In the genomic region with DNA sequence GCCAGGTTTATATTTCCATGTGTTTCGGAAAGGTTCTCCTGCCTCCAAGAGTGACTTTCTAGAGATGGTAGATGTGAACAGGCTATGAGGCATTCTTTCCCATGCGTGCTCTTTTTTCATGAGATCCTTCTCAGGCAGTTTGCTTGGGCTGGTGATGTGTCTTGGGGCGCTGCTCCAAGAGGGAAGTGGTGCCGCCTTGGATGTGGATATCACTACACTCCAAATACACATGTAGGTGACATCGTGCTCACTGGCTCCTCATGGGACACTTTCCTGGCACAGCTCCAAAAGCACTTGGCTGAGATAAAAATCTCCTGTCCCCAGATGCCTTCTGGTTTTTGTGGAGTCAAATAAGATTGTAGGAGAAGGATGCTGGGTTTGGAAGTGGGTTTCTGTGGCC, we compare ENCODE assay signal across 8 mouse cellular contexts. TPM values are rescaled to one million over a fixed set of nuclear protein-coding genes. Genes with fewer than 3 reads are reported as not detected.
DNase-seq lines count a peak whose midpoint lies in the region; ATAC-seq and TF ChIP-seq lines count a peak whose summit lies in the region.

No protein-coding gene starts in this region.

- no peak overlapping the region; the same call in 1 of the 2 replicates for H3K27ac ChIP-seq in embryonic facial prominence, embryonic 14.5 days (replicated peaks; ENCODE audit: low read depth, low read length)
- no peak overlapping the region for H3K27ac ChIP-seq in embryonic facial prominence, embryonic 10.5 days (replicated peaks)
- no peak overlapping the region for H3K27ac ChIP-seq in limb, embryonic 14.5 days (replicated peaks; ENCODE audit: low read depth, low read length)
- no peak overlapping the region for H3K27ac ChIP-seq in limb, embryonic 10.5 days
- H3K27ac ChIP-seq in hindbrain, embryonic 10.5 days: no peak overlapping the region

- WGBS in embryonic facial prominence, embryonic 14.5 days: 74% methylated on average over 5 of the region's 5 CpGs
- 91% methylated on average over 5 of the region's 5 CpGs for WGBS in embryonic facial prominence, embryonic 10.5 days
- 60% methylated on average over 5 of the region's 5 CpGs for WGBS in limb, embryonic 14.5 days
- WGBS in limb, embryonic 10.5 days: 89% methylated on average over 5 of the region's 5 CpGs
- WGBS in hindbrain, embryonic 10.5 days: 91% methylated on average over 5 of the region's 5 CpGs

- peaks cover 26% of the 10 kb centered on the region for H3K4me1 ChIP-seq in embryonic facial prominence, embryonic 14.5 days (ENCODE audit: control insufficient read depth, insufficient read depth, low read length)
- H3K4me1 ChIP-seq in embryonic facial prominence, embryonic 10.5 days: 0 out of 2 replicates have a peak, but pooled peaks cover 4% of the 10 kb centered on the region
- H3K4me1 ChIP-seq in limb, embryonic 14.5 days (ENCODE audit: control insufficient read depth, insufficient read depth, low read length): peaks cover 18% of the 10 kb centered on the region
- H3K4me1 ChIP-seq in limb, embryonic 10.5 days: no peaks in the 10 kb centered on the region
- H3K4me1 ChIP-seq in hindbrain, embryonic 10.5 days (replicated peaks): 0 out of 2 replicates have a peak, but pooled peaks cover 2% of the 10 kb centered on the region

- H3K36me3 ChIP-seq in embryonic facial prominence, embryonic 14.5 days (ENCODE audit: control insufficient read depth, insufficient read depth, low read length): no peaks in the 10 kb centered on the region
- 0 out of 2 replicates have a peak, but pooled peaks cover 3% of the 10 kb centered on the region for H3K36me3 ChIP-seq in embryonic facial prominence, embryonic 10.5 days (replicated peaks)
- H3K36me3 ChIP-seq in limb, embryonic 14.5 days (ENCODE audit: control insufficient read depth, insufficient read depth, low read length): no peaks in the 10 kb centered on the region
- H3K36me3 ChIP-seq in limb, embryonic 10.5 days: no peaks in the 10 kb centered on the region
- no peaks in the 10 kb centered on the region for H3K36me3 ChIP-seq in hindbrain, embryonic 10.5 days

- TF ChIP-seq POLR2A in limb, embryonic 14.5 days (IDR thresholded peaks at IDR 0.05; ENCODE audit: borderline replicate concordance, extremely low read depth, insufficient read depth, insufficient read length): no peak

- peak; percentile 54 for DNase-seq in embryonic facial prominence, embryonic 14.5 days (ENCODE audit: low spot score)
- no peak for DNase-seq in embryonic facial prominence, embryonic 10.5 days (ENCODE audit: low spot score)
- DNase-seq in limb, embryonic 14.5 days (ENCODE audit: low spot score): peak; percentile 12
- no peak for DNase-seq in limb, embryonic 10.5 days (ENCODE audit: low spot score)
- DNase-seq in fibroblast of lung, adult 2 months (ENCODE audit: low read depth): peak; percentile 55
- peak; percentile 68 for DNase-seq in lung, postnatal 10 days
- DNase-seq in hindbrain, embryonic 10.5 days (ENCODE audit: low spot score): no peak

- no peak overlapping the region for H3K9ac ChIP-seq in embryonic facial prominence, embryonic 14.5 days (ENCODE audit: low read depth, low read length)
- no peak overlapping the region for H3K9ac ChIP-seq in limb, embryonic 14.5 days (ENCODE audit: low read depth, low read length, severe bottlenecking)

- H3K4me2 ChIP-seq in embryonic facial prominence, embryonic 14.5 days (ENCODE audit: low read depth, low read length): no peak overlapping the region
- no peak overlapping the region for H3K4me2 ChIP-seq in limb, embryonic 14.5 days (replicated peaks; ENCODE audit: low read depth, low read length, severe bottlenecking)

- no peak overlapping the region for H3K4me3 ChIP-seq in embryonic facial prominence, embryonic 14.5 days (ENCODE audit: low read depth, low read length)
- H3K4me3 ChIP-seq in embryonic facial prominence, embryonic 10.5 days: no peak overlapping the region
- no peak overlapping the region for H3K4me3 ChIP-seq in limb, embryonic 14.5 days (replicated peaks; ENCODE audit: low read length)
- H3K4me3 ChIP-seq in limb, embryonic 10.5 days: no peak overlapping the region
- no peak overlapping the region for H3K4me3 ChIP-seq in hindbrain, embryonic 10.5 days

- no peaks in the 10 kb centered on the region for H3K9me3 ChIP-seq in embryonic facial prominence, embryonic 14.5 days (ENCODE audit: control insufficient read depth, low read length)
- no peaks in the 10 kb centered on the region for H3K9me3 ChIP-seq in embryonic facial prominence, embryonic 10.5 days
- no peaks in the 10 kb centered on the region for H3K9me3 ChIP-seq in limb, embryonic 14.5 days (ENCODE audit: control insufficient read depth, low read length)
- no peaks in the 10 kb centered on the region for H3K9me3 ChIP-seq in limb, embryonic 10.5 days (replicated peaks)
- no peaks in the 10 kb centered on the region for H3K9me3 ChIP-seq in hindbrain, embryonic 10.5 days

- ATAC-seq in embryonic facial prominence, embryonic 14.5 days (ENCODE audit: low read depth): no peak
- ATAC-seq in limb, embryonic 14.5 days (ENCODE audit: low FRiP score, low read depth): no peak
- ATAC-seq in CD4-positive, CD25-positive, alpha-beta regulatory T cell, adult 4 months: no peak

- H3K27me3 ChIP-seq in embryonic facial prominence, embryonic 14.5 days (replicated peaks; ENCODE audit: control insufficient read depth, insufficient read depth, low read length): no peaks in the 10 kb centered on the region
- no peaks in the 10 kb centered on the region for H3K27me3 ChIP-seq in embryonic facial prominence, embryonic 10.5 days (replicated peaks; ENCODE audit: low read depth, poor library complexity, severe bottlenecking)
- H3K27me3 ChIP-seq in limb, embryonic 14.5 days (ENCODE audit: control insufficient read depth, insufficient read depth, low read length): no peaks in the 10 kb centered on the region
- H3K27me3 ChIP-seq in limb, embryonic 10.5 days (ENCODE audit: low read depth, poor library complexity, severe bottlenecking): no peaks in the 10 kb centered on the region
- no peaks in the 10 kb centered on the region for H3K27me3 ChIP-seq in hindbrain, embryonic 10.5 days (ENCODE audit: insufficient read depth, poor library complexity, severe bottlenecking)

RNA-seq across cellular contexts. Expression of gene Xylt1, which starts 31.6 kb away (rescaled TPM):
- 3.0 and 3.6 TPM in 2 replicates for polyA plus RNA-seq in embryonic facial prominence, embryonic 14.5 days (2014; fragmentation: Nextera tagmentation; extraction: Ambion mirVana)
- 0.84 and 0.86 TPM in 2 replicates for polyA plus RNA-seq in embryonic facial prominence, embryonic 10.5 days (2016; fragmentation: Nextera tagmentation; extraction: Ambion mirVana)
- 9.9 and 13.0 TPM in 2 replicates for polyA plus RNA-seq in limb, embryonic 14.5 days (2012; rRNA removed)
- polyA plus RNA-seq in limb, embryonic 14.5 days (2014; fragmentation: Nextera tagmentation; extraction: Ambion mirVana): 4.2 and 4.8 TPM in 2 replicates
- 0.91 and 0.95 TPM in 2 replicates for polyA plus RNA-seq in limb, embryonic 10.5 days (2016; fragmentation: Nextera tagmentation; extraction: Ambion mirVana)
- polyA plus RNA-seq in hindbrain, embryonic 10.5 days (2016; fragmentation: Nextera tagmentation; extraction: Ambion mirVana): 0.92 and 1.4 TPM in 2 replicates
- 1 to 10 TPM; 2.7 to 3.0 TPM for polyA plus RNA-seq in CD4-positive, CD25-positive, alpha-beta regulatory T cell, adult 4 months (2017; shearing (Covaris generic))

Comparison
In these comparisons a context has a peak if more than half of its experiments do, and no peak if none do; other contexts are left out.
1. DNase-seq: peak in embryonic facial prominence, embryonic 14.5 days (single experiment), limb, embryonic 14.5 days (single experiment), fibroblast of lung, adult 2 months (single experiment) and lung, postnatal 10 days (single experiment); none in embryonic facial prominence, embryonic 10.5 days (single experiment), limb, embryonic 10.5 days (single experiment) and hindbrain, embryonic 10.5 days (single experiment).